Mouse (Mus musculus): ENCODE results near the gene Gm609. TPM values are rescaled to one million over a fixed set of nuclear protein-coding genes. Genes with fewer than 3 reads are reported as not detected.
"Not testable (repeated sequence)": the region's sequence is repeated elsewhere in the genome, so short reads cannot be mapped to it uniquely, and the experiment has no call there.

Gene Gm609
- polyA plus RNA-seq, 1 experiment from 2014 or later = not detected

DNA sequence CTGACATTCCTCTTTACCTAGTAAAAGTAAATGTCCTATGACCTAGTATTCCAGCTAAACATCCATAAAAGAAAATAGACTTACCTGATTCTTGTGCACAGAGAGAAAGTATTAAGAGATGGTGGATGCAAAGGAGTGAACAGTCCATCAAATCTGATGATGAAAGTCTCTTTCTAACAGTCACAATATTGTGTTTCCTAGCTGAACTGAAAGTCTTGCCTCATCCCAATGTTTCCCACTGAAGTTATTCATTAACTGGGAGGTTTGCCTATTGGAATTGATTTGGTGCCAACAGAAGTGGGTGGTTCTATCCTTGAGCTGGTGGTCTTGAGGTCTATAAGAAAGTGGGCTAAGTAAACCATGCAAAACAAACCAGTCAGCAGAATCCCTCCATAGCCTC is 38.0 kb downstream of the Gm609 start:
- ATAC-seq (ENCODE audit: insufficient read depth, low FRiP score, low TSS enrichment) = no peak
- Histone ChIP-seq H3K36me3 (ENCODE audit: control insufficient read depth, insufficient read depth, low read length) (no peaks in the 10 kb centered on the region), H3K4me3 (ENCODE audit: low read depth, low read length) (no peak overlapping the region), H3K4me1 (ENCODE audit: control insufficient read depth, insufficient read depth, low read length) (no peaks in the 10 kb centered on the region), H3K27me3 (ENCODE audit: control insufficient read depth, insufficient read depth, low read length) (no peaks in the 10 kb centered on the region), H3K9me3 (ENCODE audit: control insufficient read depth, low read length) (no peaks in the 10 kb centered on the region), H3K27ac (ENCODE audit: low read depth, low read length) (no peak overlapping the region), H3K9ac (ENCODE audit: low read length) (no peak overlapping the region), H3K4me2 (ENCODE audit: low read depth) (no peak overlapping the region)
- DNase-seq (ENCODE audit: low spot score) = no peak

DNA sequence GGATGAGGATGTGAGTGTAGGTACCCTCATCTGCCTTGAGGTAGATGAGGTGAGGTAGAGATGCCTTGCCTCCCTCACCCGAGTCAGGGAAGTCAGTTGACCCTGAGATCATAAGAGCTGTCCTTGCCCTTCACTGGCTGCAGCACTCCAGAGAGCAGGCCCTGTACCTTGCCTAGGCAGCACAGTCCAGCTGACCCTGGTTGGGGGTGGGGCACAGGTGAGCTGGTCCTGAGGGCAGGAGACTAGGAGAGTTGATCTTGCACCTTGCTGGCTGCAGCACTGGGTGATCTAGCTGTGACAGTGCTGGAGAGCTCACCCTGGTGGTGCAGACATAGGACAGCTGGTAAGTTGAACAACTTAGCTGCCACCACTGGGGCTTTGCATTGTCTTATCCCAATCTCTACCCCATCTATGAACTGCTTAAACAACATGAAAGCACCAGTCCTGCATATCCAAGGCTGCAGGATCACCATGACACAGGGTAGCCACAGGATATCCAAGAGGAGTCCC is 55.5 kb downstream of the Gm609 start:
- H3K4me1 ChIP-seq (ENCODE audit: control insufficient read depth, insufficient read depth, low read length) = no peaks in the 10 kb centered on the region
- no peak overlapping the region for H3K4me2 ChIP-seq (ENCODE audit: low read depth)
- H3K27ac ChIP-seq (ENCODE audit: low read depth, low read length) = no peak overlapping the region
- H3K4me3 ChIP-seq (ENCODE audit: low read depth, low read length) = no peak overlapping the region
- DNase-seq (ENCODE audit: low spot score) = no peak
- no peak overlapping the region for H3K9ac ChIP-seq (ENCODE audit: low read length)
- no peaks in the 10 kb centered on the region for H3K9me3 ChIP-seq (ENCODE audit: control insufficient read depth, low read length)
- 94% methylated on average over 1 of the region's 1 CpGs for WGBS
- no peak for ATAC-seq (ENCODE audit: insufficient read depth, low FRiP score, low TSS enrichment)
- H3K27me3 ChIP-seq (ENCODE audit: control insufficient read depth, insufficient read depth, low read length) = no peaks in the 10 kb centered on the region
- no peaks in the 10 kb centered on the region for H3K36me3 ChIP-seq (ENCODE audit: control insufficient read depth, insufficient read depth, low read length)

DNA sequence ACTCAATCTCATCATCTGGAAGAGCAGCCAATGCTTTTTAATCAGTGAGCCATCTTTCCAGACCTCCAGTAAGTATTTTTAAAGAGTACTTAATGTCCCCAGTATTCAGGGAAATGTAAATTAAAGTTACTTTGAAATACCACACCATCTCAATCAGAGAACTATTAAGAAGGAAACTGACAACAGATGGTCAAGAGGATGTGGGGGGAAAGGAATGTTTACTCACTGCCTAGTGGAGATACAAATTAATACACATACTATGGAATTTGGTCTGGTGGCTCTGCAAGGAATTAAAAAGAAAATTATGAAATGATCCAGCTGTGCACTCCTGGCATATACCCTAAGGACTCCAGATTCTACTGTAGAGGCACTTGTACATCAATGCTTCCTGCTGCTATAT is 57.2 kb downstream of the Gm609 start:
- Histone ChIP-seq H3K36me3 (ENCODE audit: control insufficient read depth, insufficient read depth, low read length) (no peaks in the 10 kb centered on the region), H3K9ac (ENCODE audit: low read length) (no peak overlapping the region), H3K4me3 (ENCODE audit: low read depth, low read length) (no peak overlapping the region), H3K27me3 (ENCODE audit: control insufficient read depth, insufficient read depth, low read length) (no peaks in the 10 kb centered on the region), H3K4me1 (ENCODE audit: control insufficient read depth, insufficient read depth, low read length) (no peaks in the 10 kb centered on the region), H3K27ac (ENCODE audit: low read depth, low read length) (no peak overlapping the region), H3K9me3 (ENCODE audit: control insufficient read depth, low read length) (no peaks in the 10 kb centered on the region), H3K4me2 (ENCODE audit: low read depth) (no peak overlapping the region)
- ATAC-seq (ENCODE audit: insufficient read depth, low FRiP score, low TSS enrichment) = no peak
- no peak for DNase-seq (ENCODE audit: low spot score)

DNA sequence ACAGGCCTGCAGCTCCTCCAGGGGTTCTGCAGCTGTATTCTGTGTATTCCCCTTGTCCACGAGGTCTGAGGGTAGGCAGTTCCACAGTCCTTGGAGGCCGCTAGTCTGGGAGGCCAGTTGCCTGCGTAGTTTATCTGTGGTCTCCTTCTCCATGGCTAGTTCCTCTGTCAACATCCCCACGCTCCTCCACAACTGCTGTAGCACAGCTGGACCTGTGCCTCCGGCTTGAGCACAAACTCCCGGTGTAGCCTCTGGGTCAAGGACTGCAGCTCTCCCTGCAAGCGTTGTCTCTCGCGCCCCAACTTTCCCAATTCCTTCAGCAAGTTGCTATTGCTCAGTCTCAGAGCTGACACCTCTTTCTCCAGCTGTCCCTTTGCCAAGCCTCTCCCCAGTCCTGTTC is 65.1 kb downstream of the Gm609 start:
- no peak overlapping the region for H3K4me3 ChIP-seq (ENCODE audit: low read depth, low read length)
- no peak for DNase-seq (ENCODE audit: low spot score)
- 92% methylated on average over 9 of the region's 9 CpGs for WGBS
- no peak overlapping the region for H3K9ac ChIP-seq (ENCODE audit: low read length)
- H3K27me3 ChIP-seq (ENCODE audit: control insufficient read depth, insufficient read depth, low read length) = no peaks in the 10 kb centered on the region
- H3K9me3 ChIP-seq (ENCODE audit: control insufficient read depth, low read length) = no peaks in the 10 kb centered on the region
- no peak overlapping the region for H3K27ac ChIP-seq (ENCODE audit: low read depth, low read length)
- H3K36me3 ChIP-seq (ENCODE audit: control insufficient read depth, insufficient read depth, low read length) = no peaks in the 10 kb centered on the region
- ATAC-seq (ENCODE audit: insufficient read depth, low FRiP score, low TSS enrichment) = no peak
- H3K4me2 ChIP-seq (ENCODE audit: low read depth) = no peak overlapping the region
- H3K4me1 ChIP-seq (ENCODE audit: control insufficient read depth, insufficient read depth, low read length) = no peaks in the 10 kb centered on the region

DNA sequence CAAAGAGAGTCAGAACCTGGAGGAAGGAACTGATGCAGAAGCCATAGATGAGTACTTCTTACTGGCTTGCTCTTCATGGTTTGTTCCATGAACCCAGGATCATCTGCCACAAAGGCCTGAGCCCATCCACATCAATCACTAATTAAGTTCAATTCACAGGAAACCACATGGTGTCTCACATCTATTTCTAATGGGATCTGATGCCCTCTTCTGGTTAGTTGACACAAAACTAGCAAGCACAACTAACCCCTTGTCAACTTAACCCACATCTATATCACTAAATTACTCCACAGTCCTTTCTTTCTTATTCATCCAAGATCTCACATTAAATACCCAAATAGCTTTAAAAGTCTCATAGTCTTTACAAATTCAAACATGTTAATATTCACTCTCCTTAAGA is 79.3 kb downstream of the Gm609 start:
- no peak for ATAC-seq (ENCODE audit: insufficient read depth, low FRiP score, low TSS enrichment)
- no peak overlapping the region for H3K27ac ChIP-seq (ENCODE audit: low read depth, low read length)
- no peak overlapping the region for H3K4me3 ChIP-seq (ENCODE audit: low read depth, low read length)
- H3K9ac ChIP-seq (ENCODE audit: low read length) = no peak overlapping the region
- DNase-seq (ENCODE audit: low spot score) = no peak
- H3K9me3 ChIP-seq (ENCODE audit: control insufficient read depth, low read length) = no peaks in the 10 kb centered on the region
- no peak overlapping the region for H3K4me2 ChIP-seq (ENCODE audit: low read depth)
- no peaks in the 10 kb centered on the region for H3K27me3 ChIP-seq (ENCODE audit: control insufficient read depth, insufficient read depth, low read length)
- H3K36me3 ChIP-seq (ENCODE audit: control insufficient read depth, insufficient read depth, low read length) = no peaks in the 10 kb centered on the region
- H3K4me1 ChIP-seq (ENCODE audit: control insufficient read depth, insufficient read depth, low read length) = no peaks in the 10 kb centered on the region

DNA sequence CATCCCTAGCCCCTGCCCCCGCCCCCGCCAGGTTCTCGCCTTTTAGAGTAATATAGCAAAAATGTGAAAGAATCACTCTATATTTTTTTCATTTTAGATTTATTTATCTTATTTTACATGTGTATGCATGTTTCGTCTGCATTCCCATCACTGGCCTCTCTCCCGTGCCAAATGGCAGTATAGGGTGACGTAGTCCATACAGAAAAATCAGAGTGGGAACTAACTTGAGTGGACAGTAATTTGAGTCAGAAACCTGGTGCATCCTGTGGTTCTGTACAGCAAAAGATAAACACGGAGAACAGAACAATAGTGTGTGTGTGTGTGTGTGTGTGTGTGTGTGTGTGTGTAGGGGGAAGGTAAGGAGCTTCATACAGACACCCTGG is 83.7 kb downstream of the Gm609 start:
- 42% methylated on average over 7 of the region's 7 CpGs for WGBS
- not testable (repeated sequence) for ATAC-seq (ENCODE audit: insufficient read depth, low FRiP score, low TSS enrichment); H3K27ac ChIP-seq (ENCODE audit: low read depth, low read length); H3K9ac ChIP-seq (ENCODE audit: low read length); DNase-seq (ENCODE audit: low spot score); H3K4me1 ChIP-seq (ENCODE audit: control insufficient read depth, insufficient read depth, low read length); H3K9me3 ChIP-seq (ENCODE audit: control insufficient read depth, low read length); H3K36me3 ChIP-seq (ENCODE audit: control insufficient read depth, insufficient read depth, low read length); H3K27me3 ChIP-seq (ENCODE audit: control insufficient read depth, insufficient read depth, low read length)
- Histone ChIP-seq H3K4me2 (ENCODE audit: low read depth) (peak overlapping the region; percentile 68), H3K4me3 (ENCODE audit: low read depth, low read length) (peak overlapping the region; percentile 57)

DNA sequence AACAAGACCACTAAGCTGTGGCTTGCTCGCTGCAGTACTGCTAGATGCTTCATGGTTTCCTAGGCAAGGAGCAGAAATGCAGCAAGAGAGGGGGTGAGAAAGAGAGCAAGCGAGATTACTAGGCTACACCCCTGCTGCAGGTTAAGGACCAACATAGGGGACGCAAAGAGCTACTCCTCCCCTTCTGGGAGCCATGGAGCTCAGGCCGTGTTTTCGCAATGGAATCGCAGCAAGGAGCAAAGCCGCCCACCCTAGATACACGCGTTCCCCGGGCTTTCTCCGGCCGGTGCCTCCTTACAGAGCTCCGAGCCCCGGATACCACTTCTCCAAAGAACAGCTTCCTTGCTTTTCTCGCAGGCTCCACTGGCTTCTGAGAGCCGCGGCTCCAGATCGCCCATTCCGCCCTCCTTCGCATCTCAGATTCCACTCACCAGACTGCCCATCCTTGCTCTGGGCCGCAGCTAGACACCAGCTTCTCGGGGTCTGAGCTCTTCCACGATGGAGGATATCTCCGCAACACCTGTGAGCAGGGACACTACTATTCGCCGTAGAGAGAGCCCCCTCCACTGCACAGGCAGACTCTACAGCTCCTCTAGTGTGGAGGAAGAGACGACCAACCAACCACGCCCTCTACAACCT is 84.2 kb downstream of the Gm609 start, which contains the start of gene Cd200:
Gene Cd200 (minus strand): TSS at position 629 of the 639 bp plus-strand sequence.
- H3K36me3 ChIP-seq (ENCODE audit: control insufficient read depth, insufficient read depth, low read length) = no peaks in the 10 kb centered on the region
- peak within 1 kb of the TSS; percentile 68 for H3K4me2 ChIP-seq (ENCODE audit: low read depth)
- ATAC-seq (ENCODE audit: insufficient read depth, low FRiP score, low TSS enrichment) (peak; percentile 90), DNase-seq (ENCODE audit: low spot score) (peak; percentile 62)
- H3K9me3 ChIP-seq (ENCODE audit: control insufficient read depth, low read length) = no peaks in the 10 kb centered on the region
- peak within 1 kb of the TSS; percentile 57 for H3K4me3 ChIP-seq (ENCODE audit: low read depth, low read length)
- WGBS = under 1% methylated on average over 28 of the region's 28 CpGs
- H3K4me1 ChIP-seq (ENCODE audit: control insufficient read depth, insufficient read depth, low read length) = no peaks in the 10 kb centered on the region
- peak within 1 kb of the TSS; percentile 63 for H3K27ac ChIP-seq (ENCODE audit: low read depth, low read length)
- H3K27me3 ChIP-seq (ENCODE audit: control insufficient read depth, insufficient read depth, low read length) = no peaks in the 10 kb centered on the region
- peak within 1 kb of the TSS; percentile 70 for H3K9ac ChIP-seq (ENCODE audit: low read length)

DNA sequence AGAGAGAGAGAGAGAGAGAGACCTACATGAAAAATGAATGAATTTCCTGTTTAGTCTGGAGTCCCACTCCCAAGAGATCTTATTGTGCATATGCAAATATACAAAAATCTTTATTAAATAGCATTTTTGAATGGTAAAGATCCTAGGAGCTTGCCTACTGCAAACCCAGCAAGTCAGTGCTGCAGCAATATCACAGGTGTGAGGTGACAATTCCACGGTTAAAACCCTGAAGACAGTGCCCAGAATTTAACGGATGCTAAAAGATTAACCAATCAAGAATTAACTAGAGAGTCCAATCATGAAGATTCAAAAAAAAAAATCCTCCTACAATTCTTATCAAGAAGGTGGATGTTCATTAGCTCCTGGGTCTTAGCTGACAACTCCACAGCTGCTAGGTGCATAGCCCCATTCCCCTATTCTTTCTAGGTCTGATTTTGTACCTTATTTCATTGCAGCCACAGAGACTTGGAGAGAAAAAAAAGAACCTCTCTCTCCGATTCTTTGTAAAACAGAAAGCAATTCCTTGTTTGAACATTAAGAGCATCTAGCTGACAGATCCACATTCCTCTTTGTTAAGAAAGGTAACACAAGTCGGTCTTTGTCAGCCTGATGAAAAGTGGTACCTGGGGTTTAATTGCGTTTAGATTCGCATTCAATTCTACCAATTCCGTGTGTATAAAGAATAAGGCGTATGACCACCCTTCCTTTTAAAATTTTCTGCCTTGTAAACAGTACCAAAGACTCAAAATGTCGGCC is 84.9 kb downstream of the Gm609 start:
- 38% methylated on average over 9 of the region's 9 CpGs for WGBS
- ATAC-seq (ENCODE audit: insufficient read depth, low FRiP score, low TSS enrichment) (no peak), DNase-seq (ENCODE audit: low spot score) (no peak)
- Histone ChIP-seq H3K27me3 (ENCODE audit: control insufficient read depth, insufficient read depth, low read length) (no peaks in the 10 kb centered on the region), H3K36me3 (ENCODE audit: control insufficient read depth, insufficient read depth, low read length) (no peaks in the 10 kb centered on the region), H3K4me2 (ENCODE audit: low read depth) (peak overlapping the region; percentile 68), H3K4me3 (ENCODE audit: low read depth, low read length) (peak overlapping the region; percentile 57), H3K27ac (ENCODE audit: low read depth, low read length) (peak overlapping the region; percentile 63), H3K4me1 (ENCODE audit: control insufficient read depth, insufficient read depth, low read length) (no peaks in the 10 kb centered on the region), H3K9me3 (ENCODE audit: control insufficient read depth, low read length) (no peaks in the 10 kb centered on the region), H3K9ac (ENCODE audit: low read length) (peak overlapping the region; percentile 70)

DNA sequence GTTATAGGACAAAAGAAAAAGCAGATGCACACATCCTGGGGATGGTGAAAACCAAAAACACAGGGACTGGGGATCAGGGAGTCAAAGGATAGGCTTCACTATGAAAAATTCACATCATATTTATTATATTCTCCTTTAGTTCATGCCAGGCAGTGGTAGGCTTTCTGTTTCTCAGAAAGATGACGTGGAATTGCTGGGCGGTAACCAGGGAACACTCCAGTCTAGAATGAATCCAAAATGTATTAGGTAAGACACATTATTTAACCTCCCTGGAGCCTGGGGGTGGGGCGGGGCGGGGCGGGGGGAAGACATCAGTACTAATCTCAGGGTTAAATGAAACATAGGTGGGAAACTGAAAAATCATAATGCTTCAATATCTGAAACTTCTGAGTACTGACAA is 85.7 kb downstream of the Gm609 start:
- Histone ChIP-seq H3K27ac (ENCODE audit: low read depth, low read length) (no peak overlapping the region), H3K4me3 (ENCODE audit: low read depth, low read length) (no peak overlapping the region; the same call in 1 of the 2 replicates), H3K4me2 (ENCODE audit: low read depth) (no peak overlapping the region), H3K36me3 (ENCODE audit: control insufficient read depth, insufficient read depth, low read length) (no peaks in the 10 kb centered on the region), H3K9ac (ENCODE audit: low read length) (no peak overlapping the region), H3K27me3 (ENCODE audit: control insufficient read depth, insufficient read depth, low read length) (no peaks in the 10 kb centered on the region), H3K4me1 (ENCODE audit: control insufficient read depth, insufficient read depth, low read length) (no peaks in the 10 kb centered on the region), H3K9me3 (ENCODE audit: control insufficient read depth, low read length) (no peaks in the 10 kb centered on the region)
- no peak for DNase-seq (ENCODE audit: low spot score)
- ATAC-seq (ENCODE audit: insufficient read depth, low FRiP score, low TSS enrichment) = no peak
- WGBS = 93% methylated on average over 5 of the region's 5 CpGs

All from neural tube, embryonic 11.5 days (tissue).